Mouse (Mus musculus) liver, postnatal 0 days (tissue): ENCODE results near the gene Tgm2. TPM values are rescaled to one million over a fixed set of nuclear protein-coding genes. Genes with fewer than 3 reads are reported as not detected.

Experiments used
- ATAC-seq: fragments of 200-750 bp; cut with Nextera tagmentation; 2 replicates; pipeline ENCODE4 v1.8.0; 2017; ENCODE audit warnings: mild to moderate bottlenecking, moderate library complexity
- DNase-seq: peaks from one replicate; pipeline ENCODE4 v3.0.0-alpha.2; 2016
- H3K27ac ChIP-seq: fragments of 300-500 bp; sonication (generic); 2 replicates; pipeline ENCODE4 v1.5.1; 2014; ENCODE audit warnings: antibody characterized with exemption, moderate library complexity, mild to moderate bottlenecking, low read depth
- H3K27me3 ChIP-seq: fragments of 300-500 bp; sonication (generic); 2 replicates; pipeline ENCODE4 v1.6.1; 2014; ENCODE audit warnings: low read length, control low read depth, mixed read lengths; ENCODE audit not compliant: insufficient read depth
- H3K36me3 ChIP-seq: fragments of 300-500 bp; sonication (generic); replicated peaks from 2 replicates; pipeline ENCODE4 v1.6.1; 2014; ENCODE audit warnings: mild to moderate bottlenecking, control low read depth, low read length, moderate library complexity, mixed read lengths; ENCODE audit not compliant: insufficient read depth
- H3K4me1 ChIP-seq: fragments of 300-500 bp; sonication (generic); 2 replicates; pipeline ENCODE4 v1.6.1; 2014; ENCODE audit warnings: antibody characterized with exemption, mild to moderate bottlenecking, control low read depth; ENCODE audit not compliant: insufficient read depth
- H3K4me2 ChIP-seq: fragments of 300-500 bp; sonication (generic); 2 replicates; pipeline ENCODE4 v1.6.1; 2014; ENCODE audit warnings: low read depth, mild to moderate bottlenecking, low read length, moderate library complexity, mixed read lengths
- H3K4me3 ChIP-seq: fragments of 300-500 bp; sonication (generic); 2 replicates; pipeline ENCODE4 v1.5.1; 2014; ENCODE audit warnings: low read depth, low read length
- H3K9ac ChIP-seq: fragments of 300-500 bp; sonication (generic); replicated peaks from 2 replicates; pipeline ENCODE4 v1.6.1; 2014; ENCODE audit warnings: mild to moderate bottlenecking, moderate library complexity
- H3K9me3 ChIP-seq: fragments of 300-500 bp; sonication (generic); 2 replicates; pipeline ENCODE4 v1.6.1; 2016; ENCODE audit warnings: mild to moderate bottlenecking, control low read depth, low read length, mixed read lengths
- CTCF ChIP-seq: sonication (generic); IDR thresholded peaks from 2 replicates; pipeline ENCODE4 v1.5.1; 2016; ENCODE audit warnings: antibody characterized with exemption, low read depth
- EP300 ChIP-seq: IDR thresholded peaks from 2 replicates; pipeline ENCODE4 v1.6.1; 2016; ENCODE audit warnings: antibody characterized with exemption, low read depth, mild to moderate bottlenecking
- WGBS: fragments of 180-500 bp; shearing (Covaris S2); extraction: QIAGEN DNeasy Blood & Tissue Kit; methylation state at CpG from one replicate; pipeline ENCODE4 v1.1.7; 2014; ENCODE audit not compliant: insufficient replicate concordance; 5-methylcytosine and 5-hydroxymethylcytosine counted together
- polyA plus RNA-seq: library from polyadenylated mRNA; unstranded; fragments of >200 nt; fragmentation: Nextera tagmentation; extraction: Ambion mirVana; gene quantifications from 2 replicates; pipeline ENCODE4 v1.2.1, GENCODE M21; 2015

Gene Tgm2
- polyA plus RNA-seq, 1 experiment from 2014 or later = 59.7 TPM

DNA sequence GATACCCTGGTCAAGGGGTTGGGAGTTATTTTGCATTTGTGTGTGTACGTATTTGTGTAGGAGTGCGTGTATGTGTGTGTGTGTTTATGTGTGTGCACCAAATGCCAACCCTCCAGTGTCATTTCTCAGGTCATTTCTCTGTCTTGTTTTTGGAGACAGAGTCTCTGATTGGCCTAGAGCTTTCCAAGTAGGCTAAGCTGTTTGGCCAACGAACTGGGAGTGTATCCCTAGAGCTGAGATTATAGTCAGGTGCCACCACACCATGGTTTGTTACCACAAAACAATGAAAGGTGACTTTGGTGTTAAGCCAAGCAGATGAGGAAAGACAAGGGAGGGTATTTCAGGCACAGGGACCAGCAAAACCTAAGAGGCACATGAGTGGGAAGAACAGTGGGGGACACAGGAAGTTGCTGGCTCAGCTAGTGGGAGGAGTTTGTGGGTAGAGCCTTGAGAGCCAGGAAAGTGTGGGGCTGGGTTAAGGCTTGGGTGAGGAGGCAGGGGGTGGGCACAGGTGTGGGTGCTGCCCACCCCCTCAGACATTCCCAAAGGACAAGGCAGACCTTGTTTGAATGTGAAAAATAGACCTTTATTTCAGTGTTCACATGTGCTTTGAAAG, 30.3 kb downstream of the Tgm2 start:
- Histone ChIP-seq H3K27ac (no peak overlapping the region), H3K9ac (no peak overlapping the region), H3K4me2 (no peak overlapping the region), H3K27me3 (no peaks in the 10 kb centered on the region), H3K36me3 (peaks cover 37% of the 10 kb centered on the region), H3K9me3 (no peaks in the 10 kb centered on the region), H3K4me3 (no peak overlapping the region), H3K4me1 (peaks cover 24% of the 10 kb centered on the region)
- WGBS = 77% methylated on average over 3 of the region's 3 CpGs
- no peak for ATAC-seq
- no peak for DNase-seq
- TF ChIP-seq EP300 = no peak
- no peak for TF ChIP-seq CTCF

DNA sequence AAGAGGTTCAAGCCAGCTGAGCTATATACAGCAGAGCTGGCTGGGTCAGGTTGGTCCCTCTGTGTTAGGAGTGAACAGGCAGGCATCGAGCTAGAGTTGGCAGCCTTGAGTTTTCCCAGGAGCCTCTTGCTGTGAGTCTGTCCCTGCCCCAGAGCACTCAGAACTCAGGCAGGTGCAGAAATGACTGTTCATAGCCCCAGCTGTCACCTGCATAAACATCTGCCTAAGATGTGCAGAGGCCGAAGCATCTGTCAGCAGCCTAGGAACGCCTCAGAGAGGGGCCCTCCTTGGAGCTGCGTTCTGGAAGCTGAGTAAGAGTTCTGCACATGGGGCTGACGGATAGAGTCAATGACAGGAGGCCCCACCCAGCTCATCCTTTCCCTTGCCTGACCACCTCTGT, 31.3 kb downstream of the Tgm2 start:
- no peak overlapping the region for H3K4me2 ChIP-seq
- peak overlapping the region; percentile 23; the same call in 1 of the 2 replicates for H3K27ac ChIP-seq
- no peaks in the 10 kb centered on the region for H3K27me3 ChIP-seq
- ATAC-seq (no peak), DNase-seq (no peak)
- peaks cover 26% of the 10 kb centered on the region for H3K4me1 ChIP-seq
- H3K9me3 ChIP-seq = no peaks in the 10 kb centered on the region
- TF ChIP-seq EP300 = no peak
- H3K9ac ChIP-seq = no peak overlapping the region
- peaks cover 36% of the 10 kb centered on the region for H3K36me3 ChIP-seq
- H3K4me3 ChIP-seq = no peak overlapping the region
- WGBS = 61% methylated on average over 5 of the region's 5 CpGs

DNA sequence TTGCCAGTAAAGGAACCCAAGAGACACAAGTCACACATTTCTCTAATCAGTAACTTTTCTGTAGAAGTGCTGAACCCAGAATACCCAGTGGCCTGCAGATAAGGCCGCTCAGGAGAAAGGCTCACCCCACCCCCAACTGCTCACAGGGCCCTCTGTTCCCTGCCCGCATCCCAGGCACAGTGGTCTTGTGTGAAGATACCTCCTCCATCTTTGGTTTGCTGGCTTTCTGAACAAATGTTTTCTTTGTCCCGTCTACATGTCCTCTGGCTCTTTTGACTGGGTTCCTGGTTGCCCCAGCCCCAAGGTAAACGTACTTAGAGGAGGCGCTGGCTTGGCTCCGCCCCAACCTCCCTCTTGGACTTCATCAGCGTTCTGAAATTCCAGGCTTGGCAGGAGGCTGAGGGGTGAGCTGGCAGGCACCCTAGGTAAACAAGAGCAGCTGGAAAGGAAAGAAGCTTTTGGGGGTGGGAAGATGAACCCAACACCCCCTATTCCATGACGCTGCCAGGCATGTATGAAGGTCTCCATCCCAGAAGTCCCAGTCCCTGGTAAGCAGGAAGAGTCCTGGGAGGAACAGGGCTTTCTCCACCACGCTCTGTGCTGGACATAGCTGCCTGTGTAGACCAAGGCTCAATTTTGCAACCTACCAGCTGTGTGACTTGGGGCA, 32.5 kb downstream of the Tgm2 start:
- Histone ChIP-seq H3K4me3 (peak overlapping the region; percentile 12; the same call in 1 of the 2 replicates), H3K27me3 (no peaks in the 10 kb centered on the region), H3K9me3 (no peaks in the 10 kb centered on the region), H3K9ac (peak overlapping the region; percentile 50), H3K27ac (peak overlapping the region; percentile 92), H3K36me3 (peaks cover 25% of the 10 kb centered on the region), H3K4me2 (peak overlapping the region; percentile 72), H3K4me1 (peaks cover 32% of the 10 kb centered on the region)
- TF ChIP-seq EP300 = peak; percentile 71
- no peak for TF ChIP-seq CTCF
- WGBS = 31% methylated on average over 9 of the region's 9 CpGs
- DNase-seq = peak; percentile 80
- peak; percentile 85 for ATAC-seq

- no peak for TF ChIP-seq CTCF
- TF ChIP-seq EP300 = no peak
- Histone ChIP-seq H3K4me3 (no peak overlapping the region), H3K27me3 (no peaks in the 10 kb centered on the region), H3K4me1 (peaks cover 27% of the 10 kb centered on the region), H3K9me3 (no peaks in the 10 kb centered on the region), H3K27ac (0 out of 2 replicates have a peak overlapping the region, but pooled peaks have one; percentile 29), H3K9ac (peak overlapping the region; percentile 26; the same call in 1 of the 2 replicates), H3K4me2 (no peak overlapping the region), H3K36me3 (no peaks in the 10 kb centered on the region)
- ATAC-seq = no peak
- 26% methylated on average over 8 of the region's 8 CpGs for WGBS
- DNase-seq = no peak
Observed at GRCm38 (mm10) chr2:158109516-158109915, 36.7 kb downstream of the Tgm2 start.

GRCm38 (mm10) chr2:158106947-158107587, 39.2 kb downstream of the Tgm2 start:
- no peak overlapping the region for H3K4me2 ChIP-seq
- H3K4me3 ChIP-seq = no peak overlapping the region
- 37% methylated on average over 6 of the region's 6 CpGs for WGBS
- peaks cover 12% of the 10 kb centered on the region for H3K4me1 ChIP-seq
- no peaks in the 10 kb centered on the region for H3K27me3 ChIP-seq
- no peak overlapping the region for H3K9ac ChIP-seq
- ATAC-seq (peak; percentile 77), DNase-seq (peak; percentile 80)
- no peaks in the 10 kb centered on the region for H3K36me3 ChIP-seq
- no peaks in the 10 kb centered on the region for H3K9me3 ChIP-seq
- no peak overlapping the region for H3K27ac ChIP-seq
- TF ChIP-seq EP300 = no peak
- peak; percentile 92 for TF ChIP-seq CTCF

GRCm38 (mm10) chr2:158105605-158106004, 40.6 kb downstream of the Tgm2 start:
- no peaks in the 10 kb centered on the region for H3K27me3 ChIP-seq
- H3K4me1 ChIP-seq = peaks cover 13% of the 10 kb centered on the region
- H3K36me3 ChIP-seq = no peaks in the 10 kb centered on the region
- H3K9me3 ChIP-seq = no peaks in the 10 kb centered on the region
- H3K9ac ChIP-seq = no peak overlapping the region
- H3K4me3 ChIP-seq = no peak overlapping the region
- WGBS = 50% methylated on average over 6 of the region's 6 CpGs
- ATAC-seq (no peak), DNase-seq (no peak)
- H3K27ac ChIP-seq = no peak overlapping the region
- no peak overlapping the region for H3K4me2 ChIP-seq
- TF ChIP-seq EP300 (no peak), CTCF (no peak)
